Mouse (Mus musculus): ENCODE results near the gene C1qa.

DNA sequence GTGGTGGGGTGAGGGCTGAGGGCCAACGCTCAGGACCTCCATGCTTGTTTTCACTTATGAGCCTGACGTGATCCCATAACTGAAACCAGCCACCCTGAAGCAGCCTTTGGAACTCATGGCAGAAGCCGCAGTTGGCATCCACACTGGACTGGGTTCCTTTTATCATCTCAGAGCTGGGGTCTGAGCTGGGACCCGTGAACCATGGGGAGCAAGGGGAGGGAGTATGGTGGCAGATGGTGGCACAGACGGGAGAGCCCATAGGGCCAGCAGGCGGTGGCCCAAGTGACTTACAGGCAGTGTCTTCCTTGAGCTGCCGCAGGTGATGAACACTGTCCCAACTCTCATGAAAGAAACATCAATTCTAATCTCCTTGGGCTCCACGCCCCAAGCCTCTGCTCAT lies 20.2 kb upstream of the C1qa start:
- no peak for TF ChIP-seq CTCF (IDR thresholded peaks at IDR 0.05; ENCODE audit: control insufficient read depth, insufficient read depth, insufficient read length)
- TF ChIP-seq CEBPB (IDR thresholded peaks at IDR 0.05; ENCODE audit: low read depth), result no peak
- no peak for TF ChIP-seq MYOG (IDR thresholded peaks at IDR 0.05; ENCODE audit: control insufficient read depth, extremely low read depth, insufficient read length)
- TF ChIP-seq MAX (IDR thresholded peaks at IDR 0.05), result no peak
- TF ChIP-seq MYOD1 (IDR thresholded peaks at IDR 0.05; ENCODE audit: control insufficient read depth, insufficient read length, low read depth), result no peak

Data from C2C12 (cell line).